8 mouse cellular contexts compared by ENCODE assay signal in the genomic region with DNA sequence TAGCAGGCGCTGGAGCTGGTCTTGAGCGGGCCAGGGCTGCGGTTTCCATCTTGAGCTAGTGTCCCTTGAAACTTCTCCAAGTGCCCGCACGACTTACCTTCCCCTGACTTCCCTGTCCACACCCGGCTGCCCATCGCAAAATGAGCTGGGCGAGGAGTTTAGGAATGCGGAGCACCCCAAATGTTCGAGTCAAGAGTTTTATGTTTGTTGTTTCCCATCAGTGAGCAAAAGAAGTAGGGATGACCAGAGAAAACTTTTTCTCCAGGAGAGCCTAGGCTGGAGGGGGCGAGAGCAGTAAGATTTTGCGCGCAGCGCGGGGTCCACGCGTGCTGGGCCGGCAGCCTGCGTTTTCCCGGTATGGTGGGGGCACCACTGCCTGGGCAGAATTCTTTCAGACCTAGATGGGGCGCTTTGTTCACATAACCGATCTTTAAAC. TPM values are rescaled to one million over a fixed set of nuclear protein-coding genes. Genes with fewer than 3 reads are reported as not detected.
A peak's percentile ranks its signal among the peaks of the same experiment; 100 is the strongest.
DNase-seq lines count a peak whose midpoint lies in the region; ATAC-seq and TF ChIP-seq lines count a peak whose summit lies in the region.

No protein-coding gene starts in this region.

- intact Hi-C loops in heart, postnatal 36 days (cut with DNase I) = loop anchor here (1.0 to 5.0 kb wide), 6 partner anchors 101 to 501 kb away; no protein-coding TSS in a partner anchor

- peak; percentile 69 to 92 for DNase-seq in adrenal gland, adult (ENCODE audit: inconsistent age in 2 of 2, low spot score in 1 of 2)
- DNase-seq in adrenal gland, postnatal 4 days (ENCODE audit: low spot score in 2 of 2) = no peak
- peak; percentile 67 to 82 for DNase-seq in heart, postnatal 36 days
- DNase-seq in limb, embryonic 11.5 days (ENCODE audit: low spot score) = peak; percentile 81
- peak; percentile 97 for DNase-seq in midbrain, embryonic 11.5 days (ENCODE audit: low spot score, missing footprints)

- peak overlapping the region; percentile 67 for H3K4me3 ChIP-seq in forebrain, embryonic 13.5 days
- H3K4me3 ChIP-seq in limb, embryonic 11.5 days (ENCODE audit: low read depth, low read length) = peak overlapping the region; percentile 66
- H3K4me3 ChIP-seq in midbrain, embryonic 11.5 days (ENCODE audit: low read depth, low read length) = peak overlapping the region; percentile 72
- peak overlapping the region; percentile 95 for H3K4me3 ChIP-seq in testis, adult 2 months (ENCODE audit: control insufficient read depth, low read depth, low read length)

- H3K9me3 ChIP-seq in forebrain, embryonic 13.5 days (replicated peaks) = no peaks in the 10 kb centered on the region
- H3K9me3 ChIP-seq in limb, embryonic 11.5 days (ENCODE audit: control insufficient read depth, low read length) = no peaks in the 10 kb centered on the region
- H3K9me3 ChIP-seq in midbrain, embryonic 11.5 days (ENCODE audit: control insufficient read depth, low read length) = no peaks in the 10 kb centered on the region

- H3K36me3 ChIP-seq in forebrain, embryonic 13.5 days (ENCODE audit: poor library complexity, severe bottlenecking) = peaks cover 7% of the 10 kb centered on the region; the same call in 1 of the 2 replicates
- H3K36me3 ChIP-seq in limb, embryonic 11.5 days (ENCODE audit: control insufficient read depth, insufficient read depth, low read length) = peaks cover 6% of the 10 kb centered on the region
- peaks cover 10% of the 10 kb centered on the region; the same call in 1 of the 2 replicates for H3K36me3 ChIP-seq in midbrain, embryonic 11.5 days (ENCODE audit: control insufficient read depth, insufficient read depth, low read length)
- no peaks in the 10 kb centered on the region for H3K36me3 ChIP-seq in testis, adult 2 months (ENCODE audit: control insufficient read depth, insufficient read depth, low read length)

- H3K4me2 ChIP-seq in forebrain, embryonic 13.5 days = peak overlapping the region; percentile 97
- H3K4me2 ChIP-seq in limb, embryonic 11.5 days (ENCODE audit: low read depth, severe bottlenecking) = peak overlapping the region; percentile 52
- peak overlapping the region; percentile 86 for H3K4me2 ChIP-seq in midbrain, embryonic 11.5 days

- H3K4me1 ChIP-seq in forebrain, embryonic 13.5 days = peaks cover 52% of the 10 kb centered on the region
- peaks cover 11% of the 10 kb centered on the region; the same call in 1 of the 2 replicates for H3K4me1 ChIP-seq in limb, embryonic 11.5 days (ENCODE audit: control insufficient read depth, insufficient read depth, low read length)
- H3K4me1 ChIP-seq in midbrain, embryonic 11.5 days (ENCODE audit: control insufficient read depth, insufficient read depth, low read length) = peaks cover 19% of the 10 kb centered on the region
- peaks cover 35% of the 10 kb centered on the region for H3K4me1 ChIP-seq in testis, adult 2 months (ENCODE audit: control insufficient read depth, insufficient read depth, low read length)

- peaks cover 6% of the 10 kb centered on the region; the same call in 1 of the 2 replicates for H3K27me3 ChIP-seq in forebrain, embryonic 13.5 days
- no peaks in the 10 kb centered on the region for H3K27me3 ChIP-seq in limb, embryonic 11.5 days (ENCODE audit: control insufficient read depth, insufficient read depth, low read length)
- no peaks in the 10 kb centered on the region for H3K27me3 ChIP-seq in midbrain, embryonic 11.5 days (ENCODE audit: control insufficient read depth, insufficient read depth, low read length)
- H3K27me3 ChIP-seq in testis, adult 2 months (ENCODE audit: control insufficient read depth, insufficient read depth, low read length) = peaks cover 12% of the 10 kb centered on the region

- no peak for ATAC-seq in forebrain, embryonic 13.5 days
- ATAC-seq in limb, embryonic 11.5 days (ENCODE audit: insufficient number of reproducible peaks, low FRiP score, low TSS enrichment, low read depth) = peak; percentile 33; the same call in 1 of the 2 replicates
- ATAC-seq in midbrain, embryonic 11.5 days (ENCODE audit: low FRiP score) = peak; percentile 51; the same call in 1 of the 2 replicates
- ATAC-seq in activated CD4-positive, CD25-positive, alpha-beta regulatory T cell, adult 4 months = no peak

- peak overlapping the region; percentile 88 for H3K27ac ChIP-seq in forebrain, embryonic 13.5 days
- peak overlapping the region; percentile 99 for H3K27ac ChIP-seq in limb, embryonic 11.5 days (replicated peaks; ENCODE audit: low read depth, low read length)
- peak overlapping the region; percentile 93 for H3K27ac ChIP-seq in midbrain, embryonic 11.5 days (ENCODE audit: low read depth, low read length)
- peak overlapping the region; percentile 91 for H3K27ac ChIP-seq in testis, adult 2 months (ENCODE audit: control insufficient read depth, insufficient read depth, low read depth, low read length)

- TF ChIP-seq POLR2A in testis, adult 2 months (IDR thresholded peaks at IDR 0.05; ENCODE audit: control insufficient read depth, low read depth, low read length) = no peak

- H3K9ac ChIP-seq in forebrain, embryonic 13.5 days = peak overlapping the region; percentile 73
- H3K9ac ChIP-seq in limb, embryonic 11.5 days (ENCODE audit: low read length) = peak overlapping the region; percentile 65
- peak overlapping the region; percentile 93 for H3K9ac ChIP-seq in midbrain, embryonic 11.5 days (ENCODE audit: low read length)

- TF ChIP-seq CTCF in testis, adult 2 months (IDR thresholded peaks at IDR 0.05; ENCODE audit: control insufficient read depth, insufficient read depth, insufficient replicate concordance, low read depth, low read length) = no peak

- WGBS in forebrain, embryonic 13.5 days = 1% methylated on average over 22 of the region's 22 CpGs
- under 1% methylated on average over 22 of the region's 22 CpGs for WGBS in limb, embryonic 11.5 days
- under 1% methylated on average over 22 of the region's 22 CpGs for WGBS in midbrain, embryonic 11.5 days

RNA-seq across cellular contexts. Expression of gene Zfp36l1, which starts 0.8 kb away (rescaled TPM):
- 100 to 1,000 TPM; 264 to 275 TPM for total RNA-seq in adrenal gland, postnatal 4 days (2021)
- 52.6 and 60.2 TPM in 2 replicates for polyA plus RNA-seq in forebrain, embryonic 13.5 days (2015; fragmentation: Nextera tagmentation; extraction: Ambion mirVana)
- total RNA-seq in heart, postnatal 36 days (2021) = 100 to 1,000 TPM in 1 of 2 experiments, 10 to 100 TPM in 1; 94.2 to 109 TPM
- polyA plus RNA-seq in limb, embryonic 11.5 days (2014; fragmentation: Nextera tagmentation; extraction: Ambion mirVana) = 140 and 149 TPM in 2 replicates
- 149 and 165 TPM in 2 replicates for polyA plus RNA-seq in midbrain, embryonic 11.5 days (2014; fragmentation: Nextera tagmentation; extraction: Ambion mirVana)
- 28.4 and 33.0 TPM in 2 replicates for polyA plus RNA-seq in testis, adult 2 months (2012; rRNA removed)
- polyA plus RNA-seq in activated CD4-positive, CD25-positive, alpha-beta regulatory T cell, adult 4 months (2017; shearing (Covaris generic)) = 100 to 1,000 TPM; 109 to 180 TPM

Comparison
In these comparisons a context has a peak if more than half of its experiments do, and no peak if none do; other contexts are left out.
1. DNase-seq: peak in adrenal gland, adult (2 of 2), heart, postnatal 36 days (2 of 2), limb, embryonic 11.5 days (single experiment) and midbrain, embryonic 11.5 days (single experiment); none in adrenal gland, postnatal 4 days (0 of 2).
2. ATAC-seq: peak in limb, embryonic 11.5 days (single experiment) and midbrain, embryonic 11.5 days (single experiment); none in forebrain, embryonic 13.5 days (single experiment) and activated CD4-positive, CD25-positive, alpha-beta regulatory T cell, adult 4 months (single experiment).
3. Peak in every context shown above with its lines, with median percentiles within 50 percentile points of each other: H3K27ac ChIP-seq, H3K4me2 ChIP-seq, H3K4me3 ChIP-seq and H3K9ac ChIP-seq.